In genomic region chr2:4868028-4868725, GRCm38 (mm10) we compare ENCODE assay signal across 18 mouse cellular contexts.
"Had no signal": no experiment of that assay in that cellular context is flagged by ENCODE, and none has a peak within 500 bp of the region (broad histone marks: within the 10 kb centered on the region; RNA-seq: fewer than 3 reads in every experiment).

No protein-coding gene starts in this region.

- H3K9me3 ChIP-seq: liver, embryonic 15.5 days; lung, embryonic 15.5 days; megakaryocyte, embryonic 14.5 days; midbrain, embryonic 13.5 days; neural tube, embryonic 12.5 days; stomach, embryonic 15.5 days had no signal

- H3K9ac ChIP-seq: liver, embryonic 15.5 days; liver, postnatal 0 days; lung, embryonic 15.5 days; midbrain, embryonic 13.5 days; neural tube, embryonic 12.5 days; stomach, embryonic 15.5 days had no signal

- H3K4me3 ChIP-seq: liver, embryonic 15.5 days; lung, embryonic 15.5 days; megakaryocyte, embryonic 14.5 days; midbrain, embryonic 13.5 days; neural tube, embryonic 12.5 days; stomach, embryonic 15.5 days had no signal

- H3K27ac ChIP-seq: liver, embryonic 15.5 days; lung, embryonic 15.5 days; macrophage; midbrain, embryonic 13.5 days; neural tube, embryonic 12.5 days; stomach, embryonic 15.5 days; stomach, postnatal 0 days had no signal

- H3K36me3 ChIP-seq: liver, embryonic 15.5 days; lung, embryonic 15.5 days; midbrain, embryonic 13.5 days; neural tube, embryonic 12.5 days; stomach, embryonic 15.5 days had no signal

- H3K4me1 ChIP-seq: liver, embryonic 15.5 days; lung, embryonic 15.5 days; neural tube, embryonic 12.5 days; stomach, embryonic 15.5 days had no signal

- DNase-seq: liver, postnatal 0 days; lung, adult 2 months; lung, postnatal 14 days; lung, postnatal 36 days; right cerebral cortex, postnatal 14 days; thymus, adult 18-20 months; thymus, postnatal 14 days; thymus, postnatal 36 days had no signal

- H3K27me3 ChIP-seq: lung, embryonic 15.5 days; midbrain, embryonic 13.5 days; neural tube, embryonic 12.5 days; stomach, embryonic 15.5 days had no signal

- H3K4me2 ChIP-seq: liver, embryonic 15.5 days; lung, embryonic 15.5 days; midbrain, embryonic 13.5 days; neural tube, embryonic 12.5 days; stomach, embryonic 15.5 days had no signal

- ATAC-seq: liver, postnatal 0 days; lung, postnatal 0 days; midbrain, embryonic 13.5 days; midbrain, embryonic 16.5 days had no signal
